Mouse (Mus musculus) lung, postnatal 10 days (tissue): Measurements from ENCODE around the gene Olfr1106.

Source experiments
- DNase-seq: peaks from one replicate; pipeline ENCODE4 v3.0.0; 2021

The Olfr1106 gene

GRCm38 (mm10) chr2:87052173-87052572 is at the start of gene Olfr1106:
TSS of gene Olfr1106 (minus strand) at chr2:87052273.
- DNase-seq: no peak

GRCm38 (mm10) chr2:87095908-87096307 is 43.8 kb upstream of the Olfr1106 start, which contains the start of gene Olfr1109:
TSS of gene Olfr1109 (minus strand) at chr2:87096008.
- no peak for DNase-seq

- DNase-seq: no peak
Observed at GRCm38 (mm10) chr2:87075717-87076116, 23.6 kb upstream of the Olfr1106 start, which contains the start of gene Olfr1107. TSS of gene Olfr1107 (minus strand) at chr2:87075817.

- DNase-seq: no peak
Observed at GRCm38 (mm10) chr2:87036431-87036830, 15.6 kb downstream of the Olfr1106 start, which contains the start of gene Olfr1105. TSS of gene Olfr1105 (minus strand) at chr2:87036531.

- no peak for DNase-seq
Observed at GRCm38 (mm10) chr2:87026980-87027379, 25.1 kb downstream of the Olfr1106 start, which contains the start of gene Olfr1104. TSS of gene Olfr1104 (minus strand) at chr2:87027080.

GRCm38 (mm10) chr2:86998098-86998497 is 54.0 kb downstream of the Olfr1106 start, which contains the start of gene Olfr1102:
TSS of gene Olfr1102 (plus strand) at chr2:86998398.
- no peak for DNase-seq
